Mouse (Mus musculus): ENCODE measurements around the gene Them5.

Gene Them5

DNA sequence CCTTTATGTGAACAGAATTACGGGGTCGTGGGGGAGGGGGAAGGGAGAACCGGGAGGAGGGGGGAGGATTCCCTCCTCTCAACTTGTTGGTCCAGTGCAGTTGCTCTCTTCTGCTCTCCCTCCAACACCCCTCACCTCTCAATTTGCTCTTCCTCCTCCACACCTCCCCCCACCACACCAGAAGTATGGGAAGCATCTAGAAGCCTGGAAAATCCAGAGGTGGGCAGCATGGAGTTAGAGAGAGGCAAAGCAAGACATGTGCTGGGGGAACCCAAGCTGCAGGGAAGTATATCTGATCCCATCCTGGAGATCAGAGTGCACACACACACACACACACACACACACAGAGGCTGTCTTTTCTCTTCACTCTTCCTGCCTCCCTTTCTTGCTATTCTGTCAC, 30.1 kb downstream of the Them5 start:
- DNase-seq (ENCODE audit: low spot score): no peak

DNA sequence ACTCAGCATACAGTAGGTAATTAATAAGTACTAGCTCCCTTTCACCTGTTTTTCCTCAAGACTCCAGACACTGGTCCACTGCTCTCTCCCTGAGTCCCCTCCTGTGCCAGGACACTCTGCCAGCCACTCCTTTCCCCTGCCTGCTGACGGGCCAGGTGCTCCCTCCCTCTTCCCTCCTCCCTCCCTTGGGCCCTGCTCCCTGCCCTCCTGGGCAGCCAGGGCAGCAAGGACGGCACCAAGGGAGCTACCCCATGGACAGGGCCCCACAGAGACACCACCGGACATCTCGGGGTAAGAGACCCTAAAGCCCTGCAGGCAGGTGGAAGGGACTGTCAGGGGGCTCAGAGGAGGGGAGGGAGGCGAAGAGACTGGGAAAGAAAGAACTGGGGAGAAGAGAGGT, 30.7 kb downstream of the Them5 start, which contains the start of gene Rorc:
TSS of gene Rorc (plus strand) at position 154 of the 400 bp plus-strand sequence.
- no peak for DNase-seq (ENCODE audit: low spot score)

DNA sequence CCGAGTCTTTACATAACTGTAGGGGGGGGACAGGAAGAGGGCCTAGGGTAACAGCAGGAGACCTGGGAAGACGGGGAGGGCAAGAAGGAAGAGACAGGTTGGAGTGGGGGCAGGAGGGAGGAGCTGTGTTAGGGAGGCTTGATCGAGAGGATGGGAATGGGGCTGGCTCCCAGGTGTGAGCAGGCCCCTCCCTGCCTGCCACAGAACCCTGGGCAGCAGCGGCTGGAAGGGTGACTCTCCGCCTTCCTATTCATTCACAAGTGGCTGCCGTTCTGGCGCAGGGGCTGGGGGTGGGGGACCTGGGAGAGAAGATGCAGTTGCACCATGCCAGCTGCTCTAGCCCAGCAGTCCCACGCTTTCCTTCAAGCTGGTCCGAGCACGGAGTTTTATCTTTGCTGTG, 31.2 kb downstream of the Them5 start:
- no peak for DNase-seq (ENCODE audit: low spot score)

DNA sequence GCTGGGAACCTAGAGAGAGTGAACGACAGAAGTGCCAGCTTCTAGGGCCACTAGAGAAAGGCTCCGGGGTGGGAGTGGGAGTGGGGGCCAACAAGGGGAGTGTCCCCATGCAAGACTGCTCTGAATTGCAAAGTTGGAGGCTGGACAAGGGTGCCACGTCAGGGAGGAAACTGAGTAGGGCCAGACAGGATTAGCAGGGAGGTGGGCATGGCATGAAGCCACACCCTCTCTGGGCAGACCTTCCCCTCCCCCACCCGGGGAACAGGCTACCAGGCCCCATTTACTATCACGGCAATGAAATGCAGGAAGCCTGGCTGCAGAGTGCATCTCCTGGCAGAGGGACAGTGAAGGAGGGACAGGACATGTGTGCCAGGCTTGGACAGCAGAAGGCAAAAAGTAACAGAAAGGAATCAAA, 31.7 kb downstream of the Them5 start:
- no peak for DNase-seq (ENCODE audit: low spot score)

DNA sequence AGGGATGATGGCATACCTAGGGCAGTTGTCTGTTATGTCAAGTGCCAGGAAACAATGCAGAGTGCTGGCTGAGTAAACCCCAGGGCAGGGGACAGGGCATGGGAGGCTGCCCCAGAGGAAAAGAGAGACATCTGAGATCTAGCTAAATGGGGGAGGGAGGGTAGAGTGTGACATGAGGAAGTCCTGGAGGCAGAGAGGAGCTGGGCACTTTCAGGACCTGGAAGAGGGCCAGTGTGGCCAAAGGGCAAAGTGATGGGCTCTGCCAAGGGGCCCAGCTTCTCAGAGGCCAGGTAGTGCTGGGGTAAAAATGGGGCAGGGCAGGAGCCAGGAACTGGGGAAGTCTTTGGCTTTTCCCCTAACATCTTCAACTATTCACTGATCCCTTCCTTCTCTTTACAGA, 32.7 kb downstream of the Them5 start:
- DNase-seq (ENCODE audit: low spot score): no peak

DNA sequence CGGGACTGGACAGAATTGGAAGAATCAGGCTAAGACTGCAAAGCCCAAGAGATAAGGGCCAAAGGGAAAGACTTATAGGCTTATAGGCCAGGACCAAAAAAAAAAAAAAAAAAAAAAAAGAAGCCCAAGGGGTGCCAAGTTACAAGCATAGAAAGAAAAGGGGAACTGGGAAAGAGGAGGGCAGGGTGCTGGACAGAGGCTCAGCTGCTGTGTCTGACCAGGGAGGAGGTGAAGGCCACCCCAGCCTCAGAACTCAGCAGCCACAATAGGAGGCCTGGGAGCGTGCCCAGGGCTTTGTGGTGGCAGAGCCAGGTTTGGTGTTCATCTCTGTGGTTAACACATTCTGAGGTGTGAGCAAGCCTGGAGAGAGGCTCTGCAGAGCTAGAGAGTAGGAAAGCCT, 33.2 kb downstream of the Them5 start:
- DNase-seq (ENCODE audit: low spot score): no peak

DNA sequence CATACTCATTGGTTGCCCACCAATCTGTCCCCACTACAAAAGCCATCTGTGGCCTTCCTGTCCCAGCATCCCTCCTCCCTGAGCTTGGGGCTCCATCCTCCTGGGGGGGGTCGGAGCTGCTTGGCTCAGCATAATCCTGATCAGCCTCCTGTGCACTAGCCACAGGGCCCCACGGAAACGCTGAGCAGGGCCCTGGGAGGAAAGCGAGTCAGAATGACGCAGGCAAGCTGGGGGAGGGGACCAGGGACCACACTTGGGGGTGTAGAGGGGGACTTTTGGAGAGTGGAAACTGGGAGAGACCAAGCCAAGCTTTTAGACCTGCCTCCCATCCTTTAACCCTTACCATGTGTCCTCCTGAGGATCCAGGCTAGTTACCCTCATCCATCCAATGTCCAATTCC, 34.0 kb downstream of the Them5 start:
- no peak for DNase-seq (ENCODE audit: low spot score)

DNA sequence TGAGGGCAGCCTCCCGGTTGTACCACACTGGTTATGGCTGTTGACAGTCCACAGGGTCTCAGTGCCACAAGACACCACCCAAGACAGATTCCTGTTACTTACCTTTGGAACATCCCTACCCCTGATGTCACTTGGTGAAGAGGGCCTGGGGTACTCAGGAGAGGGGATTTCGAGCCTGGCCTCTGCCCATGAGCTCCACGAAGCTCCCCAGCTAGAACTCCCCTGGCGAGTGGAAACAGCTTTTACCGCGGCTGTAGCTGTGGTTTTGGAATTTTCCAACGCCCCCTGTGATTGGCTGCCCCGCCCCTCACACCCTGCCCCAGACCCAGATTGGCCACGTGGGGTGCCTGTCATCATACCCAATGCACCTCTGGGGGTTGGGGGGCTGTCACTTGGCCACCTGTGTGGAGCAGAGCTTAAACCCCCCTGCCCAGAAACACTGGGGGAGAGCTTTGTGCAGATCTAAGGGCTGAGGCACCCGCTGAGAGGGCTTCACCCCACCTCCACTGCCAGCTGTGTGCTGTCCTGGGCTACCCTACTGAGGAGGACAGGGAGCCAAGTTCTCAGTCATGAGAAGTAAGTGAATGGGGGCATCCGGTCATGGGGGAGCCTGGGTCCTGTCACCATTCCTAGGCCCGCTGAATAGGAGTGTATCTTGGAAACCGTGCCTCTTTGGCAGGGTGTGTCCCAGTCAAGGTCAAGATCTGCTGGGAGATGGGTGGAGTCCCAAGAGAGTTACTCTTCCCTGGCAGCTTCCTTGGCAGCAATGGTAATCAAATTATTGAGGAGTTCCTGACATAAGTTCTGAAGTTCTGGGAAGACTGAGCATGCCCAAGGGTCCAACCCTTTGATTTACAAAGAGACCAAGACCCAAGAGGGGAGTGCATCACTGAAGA, 35.4 kb downstream of the Them5 start:
- DNase-seq (ENCODE audit: low spot score): no peak

DNA sequence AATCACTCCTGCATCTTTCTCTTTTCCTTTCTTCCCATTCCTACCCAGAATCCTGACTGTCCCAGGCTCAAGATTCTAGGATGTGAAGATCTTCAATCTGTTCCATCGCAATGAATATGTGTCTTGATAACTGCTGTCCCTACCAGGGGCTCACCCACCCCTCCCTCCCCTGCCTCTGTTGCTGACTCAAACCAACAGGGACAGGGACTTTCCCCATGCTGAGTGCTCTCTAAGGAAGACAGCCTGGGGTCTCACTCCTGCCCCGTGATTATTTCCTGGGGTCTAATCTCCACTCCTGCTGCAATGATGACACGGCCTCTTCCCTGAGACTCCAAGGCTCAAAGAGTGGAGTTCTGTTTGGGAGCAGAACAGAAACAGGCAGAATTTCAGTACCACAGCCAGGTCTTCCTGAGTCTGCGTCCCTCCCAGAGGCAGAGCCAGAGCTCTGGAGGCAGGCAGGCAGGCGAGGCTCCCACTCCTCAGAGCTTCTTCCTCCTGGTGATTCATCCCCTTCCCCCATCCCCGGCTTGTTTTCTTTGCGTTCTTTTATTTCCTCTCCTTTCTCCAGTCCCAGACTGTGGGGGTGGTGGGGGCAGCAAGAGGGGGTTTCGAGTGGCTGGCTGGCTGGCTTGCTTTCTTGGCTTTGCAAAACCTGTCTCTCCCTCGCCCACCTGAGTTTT, 38.1 kb downstream of the Them5 start:
- DNase-seq (ENCODE audit: low spot score): no peak

DNA sequence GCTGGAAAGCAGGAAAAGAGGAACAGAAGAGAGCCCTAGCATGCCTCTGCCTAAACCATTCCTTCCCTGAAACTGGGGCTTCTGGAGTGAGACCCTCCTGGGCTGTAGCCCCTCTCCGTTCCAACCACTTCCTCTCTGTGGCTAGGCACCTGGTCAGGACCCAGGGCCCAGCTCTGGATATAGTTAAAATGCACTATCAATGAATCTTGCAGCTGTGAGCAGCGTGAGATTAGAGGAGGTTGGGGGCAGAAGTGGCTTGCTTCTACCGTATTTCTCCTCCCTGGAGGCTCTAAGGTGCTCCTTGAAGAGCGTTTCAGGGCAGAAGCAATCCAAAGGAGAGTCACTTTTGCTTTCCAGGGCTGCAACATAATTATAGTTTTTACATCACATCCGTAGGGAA, 40.4 kb downstream of the Them5 start:
- DNase-seq (ENCODE audit: low spot score): no peak

DNA sequence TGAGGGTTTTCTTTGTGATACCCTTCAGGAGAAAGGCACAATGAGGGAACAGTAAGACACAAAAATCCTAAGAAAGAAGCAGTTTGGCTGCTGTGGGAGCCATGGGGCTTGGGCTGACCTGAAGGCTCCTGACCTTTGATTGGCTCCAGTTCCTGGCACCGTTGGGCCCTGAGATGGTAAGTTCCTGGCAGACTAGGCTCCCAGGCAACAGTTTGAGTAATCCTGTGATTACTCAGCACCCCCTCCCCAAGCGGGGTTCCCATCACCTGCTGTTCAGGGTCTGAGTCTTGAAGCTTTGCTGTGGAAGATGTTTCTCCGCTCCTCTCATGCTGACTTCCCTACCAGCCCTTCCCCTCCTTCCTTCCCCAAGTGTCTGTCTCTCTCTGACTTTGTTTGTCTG, 41.6 kb downstream of the Them5 start:
- no peak for DNase-seq (ENCODE audit: low spot score)

DNA sequence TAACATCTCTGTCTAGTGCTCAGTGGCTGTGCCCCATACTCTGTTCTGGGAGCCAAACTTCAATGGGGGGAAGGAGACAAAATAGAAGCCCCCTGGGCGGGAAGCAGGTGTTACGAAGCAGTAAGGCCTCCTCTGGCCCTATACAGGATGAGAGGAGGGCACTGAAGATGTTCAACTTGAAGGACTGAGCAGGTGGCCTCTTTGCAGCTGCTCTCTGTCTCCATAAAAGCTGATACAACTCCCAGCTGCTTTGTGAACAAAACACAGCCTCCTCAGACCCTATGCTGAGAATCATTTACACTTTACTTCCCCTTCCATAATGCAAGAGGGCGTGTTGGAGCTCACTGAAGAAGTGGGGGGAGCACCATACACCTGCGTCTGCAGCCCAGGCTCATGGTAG, 44.8 kb downstream of the Them5 start:
- no peak for DNase-seq (ENCODE audit: low spot score)

DNA sequence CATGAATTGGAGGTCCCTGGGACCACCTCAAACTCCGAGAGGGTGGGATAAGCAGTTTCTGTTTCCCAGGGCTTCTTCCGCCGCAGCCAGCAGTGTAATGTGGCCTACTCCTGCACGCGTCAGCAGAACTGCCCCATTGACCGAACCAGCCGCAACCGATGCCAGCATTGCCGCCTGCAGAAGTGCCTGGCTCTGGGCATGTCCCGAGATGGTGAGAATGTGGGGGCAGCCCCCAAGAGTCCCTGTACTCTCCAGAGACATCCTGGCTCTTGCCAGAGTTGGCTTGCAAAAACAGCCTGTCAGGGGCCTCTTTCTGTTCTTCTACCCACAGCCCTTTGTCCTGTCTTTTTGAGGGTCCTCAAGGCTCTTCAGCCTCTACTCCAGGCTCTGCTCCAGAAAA, 45.5 kb downstream of the Them5 start:
- no peak for DNase-seq (ENCODE audit: low spot score)

DNA sequence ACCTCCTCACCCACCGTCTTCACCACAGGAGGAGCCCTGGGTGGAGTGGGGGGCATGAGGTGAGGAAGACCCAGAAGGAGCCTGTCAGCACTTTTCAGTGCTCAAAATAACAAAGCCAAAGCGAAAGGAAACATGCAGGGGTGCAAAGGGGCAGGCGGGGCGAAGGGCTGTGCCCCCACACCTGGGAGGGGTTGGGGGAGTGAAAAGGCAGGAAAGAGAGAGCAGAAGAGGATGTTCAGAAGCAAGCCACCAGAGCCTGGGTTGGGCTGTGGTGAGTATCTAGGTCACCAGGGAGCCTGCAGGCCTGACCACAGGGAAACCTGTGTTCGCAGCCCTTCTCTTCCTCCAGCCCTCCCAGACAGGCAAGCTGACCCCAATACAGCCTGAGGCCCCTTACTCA, 46.1 kb downstream of the Them5 start:
- DNase-seq (ENCODE audit: low spot score): no peak

DNA sequence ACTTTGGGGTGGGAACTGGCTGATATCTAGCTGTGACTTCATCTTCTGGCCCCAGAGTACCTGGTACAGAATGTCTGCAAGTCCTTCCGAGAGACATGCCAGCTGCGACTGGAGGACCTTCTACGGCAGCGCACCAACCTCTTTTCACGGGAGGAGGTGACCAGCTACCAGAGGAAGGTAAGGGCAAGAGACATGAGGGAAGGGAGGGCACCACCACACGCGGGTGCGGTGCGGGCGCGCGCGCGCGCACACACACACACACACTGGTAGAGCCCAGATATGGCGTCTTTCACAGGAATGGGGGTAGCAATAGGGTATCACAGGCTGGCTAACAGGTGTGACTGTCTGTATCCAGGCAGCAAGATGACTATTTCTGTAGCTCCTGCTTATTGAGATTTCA, 47.5 kb downstream of the Them5 start:
- DNase-seq (ENCODE audit: low spot score): no peak

DNA sequence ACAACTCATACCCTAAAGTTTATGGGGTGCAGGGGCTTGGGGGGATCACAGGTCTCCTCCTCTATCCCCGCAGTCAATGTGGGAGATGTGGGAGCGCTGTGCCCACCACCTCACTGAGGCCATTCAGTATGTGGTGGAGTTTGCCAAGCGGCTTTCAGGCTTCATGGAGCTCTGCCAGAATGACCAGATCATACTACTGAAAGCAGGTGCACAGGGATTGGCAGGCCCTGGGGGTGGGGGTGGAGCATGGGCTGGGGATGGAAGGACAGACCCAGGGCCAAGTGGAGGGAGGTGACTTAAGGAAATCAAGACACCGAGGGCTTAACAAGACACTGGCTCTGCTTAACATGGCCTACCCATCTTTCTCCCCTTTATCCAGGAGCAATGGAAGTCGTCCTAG, 49.1 kb downstream of the Them5 start:
- DNase-seq (ENCODE audit: low spot score): no peak

DNA sequence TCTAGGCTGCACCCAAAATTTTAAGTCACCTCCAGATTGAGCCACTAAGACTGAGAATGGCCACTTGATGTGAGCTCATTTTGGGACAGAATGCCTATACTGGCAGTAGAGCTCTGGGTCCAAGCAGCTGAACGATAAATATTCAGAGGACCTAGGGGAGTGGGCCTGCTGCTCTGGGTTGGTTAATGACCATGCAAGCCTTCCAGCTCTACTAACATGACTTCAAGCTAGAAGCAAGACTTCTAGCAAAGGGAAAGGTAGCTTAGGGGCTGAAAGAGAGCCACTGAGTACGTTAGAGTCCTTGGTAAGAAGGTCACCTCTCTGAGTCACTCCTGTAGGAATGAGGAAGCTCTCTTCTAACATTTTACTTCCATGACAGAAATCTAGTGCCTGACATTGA, 50.2 kb downstream of the Them5 start:
- DNase-seq (ENCODE audit: low spot score): no peak

DNA sequence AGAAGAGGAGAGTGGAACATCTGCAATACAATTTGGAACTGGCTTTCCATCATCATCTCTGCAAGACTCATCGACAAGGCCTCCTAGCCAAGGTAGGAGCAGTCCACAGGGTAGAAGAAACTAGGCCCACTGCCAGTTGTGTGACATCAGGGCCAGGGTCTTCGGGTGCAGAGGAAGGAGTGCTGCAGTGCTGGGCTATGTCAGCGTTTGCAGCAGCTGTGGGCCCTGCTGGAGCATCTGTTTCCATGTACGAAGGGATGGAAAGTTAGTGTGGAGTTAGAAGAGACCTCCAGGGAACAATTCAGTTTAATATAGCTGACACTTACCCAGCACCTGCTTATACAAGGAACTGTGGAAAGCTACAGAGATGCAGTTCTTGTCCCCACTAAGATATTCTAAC, 51.1 kb downstream of the Them5 start:
- no peak for DNase-seq (ENCODE audit: low spot score)

DNA sequence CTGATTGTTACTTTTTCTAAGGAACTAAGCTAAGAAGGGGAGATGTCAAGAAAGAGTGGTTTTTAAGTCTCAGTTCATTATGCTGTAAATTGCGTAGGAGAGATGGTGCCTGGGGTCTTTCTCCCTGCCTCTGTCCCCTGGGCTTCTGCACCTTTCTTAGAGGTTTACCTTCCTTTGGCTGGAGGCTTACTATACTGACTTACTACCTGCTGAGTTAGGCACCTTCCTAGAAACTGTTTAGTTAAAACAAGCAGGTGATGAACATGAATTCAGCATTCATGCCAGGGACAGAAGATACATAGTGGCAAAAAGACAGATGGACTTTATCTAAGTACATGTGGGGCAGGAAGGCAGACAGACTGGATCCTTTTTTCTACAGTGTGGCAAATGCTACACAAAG, 54.4 kb downstream of the Them5 start:
- no peak for DNase-seq (ENCODE audit: low spot score)

DNA sequence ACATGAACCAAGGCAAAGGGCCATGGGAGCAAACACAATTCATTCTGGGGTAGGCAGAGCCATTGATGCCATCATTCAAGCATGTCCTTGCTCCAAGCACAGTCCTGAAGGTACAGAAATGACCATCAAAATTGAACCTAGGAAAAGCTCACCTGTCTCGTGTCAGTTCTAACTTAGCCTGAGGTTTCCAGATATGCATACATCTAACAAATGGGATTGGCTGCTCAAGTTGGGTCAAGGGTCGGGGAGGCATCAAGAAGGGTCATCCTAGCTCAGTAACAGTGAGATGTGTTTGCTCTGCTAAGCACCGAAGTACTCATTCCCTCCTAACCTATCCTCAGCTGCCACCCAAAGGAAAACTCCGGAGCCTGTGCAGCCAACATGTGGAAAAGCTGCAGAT, 55.0 kb downstream of the Them5 start:
- DNase-seq (ENCODE audit: low spot score): no peak

Data from ovary, postnatal 10 days (tissue).